Mouse (Mus musculus): ENCODE measurements around the gene Dgki. TPM values are rescaled to one million over a fixed set of nuclear protein-coding genes. Genes with fewer than 3 reads are reported as not detected.

The Dgki gene
- polyA plus RNA-seq, 1 experiment from 2014 or later = 0.67 TPM

- no peak overlapping the region for H3K4me2 ChIP-seq (ENCODE audit: low read depth, low read length)
- H3K27ac ChIP-seq (ENCODE audit: low read length) = no peak overlapping the region
- H3K4me1 ChIP-seq (replicated peaks; ENCODE audit: control insufficient read depth, insufficient read depth, low read length) = no peaks in the 10 kb centered on the region
- no peak overlapping the region for H3K9ac ChIP-seq (ENCODE audit: low read length)
- H3K27me3 ChIP-seq (ENCODE audit: control insufficient read depth, insufficient read depth, low read depth, low read length) = no peaks in the 10 kb centered on the region
- ATAC-seq (ENCODE audit: low read depth) = no peak
- H3K9me3 ChIP-seq (ENCODE audit: control insufficient read depth, low read length) = no peaks in the 10 kb centered on the region
- H3K36me3 ChIP-seq (ENCODE audit: control insufficient read depth, insufficient read depth, low read length) = no peaks in the 10 kb centered on the region
- WGBS = 30% methylated on average over 2 of the region's 2 CpGs
- no peak overlapping the region for H3K4me3 ChIP-seq (ENCODE audit: low read length)
Observed at GRCm38 (mm10) chr6:37283336-37283735, 16.6 kb downstream of the Dgki start.

GRCm38 (mm10) chr6:37282659-37283058 lies 17.3 kb downstream of the Dgki start:
- Histone ChIP-seq H3K9ac (ENCODE audit: low read length) (no peak overlapping the region), H3K27ac (ENCODE audit: low read length) (no peak overlapping the region), H3K9me3 (ENCODE audit: control insufficient read depth, low read length) (no peaks in the 10 kb centered on the region), H3K4me1 (replicated peaks; ENCODE audit: control insufficient read depth, insufficient read depth, low read length) (no peaks in the 10 kb centered on the region), H3K4me2 (ENCODE audit: low read depth, low read length) (no peak overlapping the region), H3K27me3 (ENCODE audit: control insufficient read depth, insufficient read depth, low read depth, low read length) (no peaks in the 10 kb centered on the region), H3K4me3 (ENCODE audit: low read length) (no peak overlapping the region), H3K36me3 (ENCODE audit: control insufficient read depth, insufficient read depth, low read length) (no peaks in the 10 kb centered on the region)
- WGBS = 17% methylated on average over 1 of the region's 1 CpGs
- no peak for ATAC-seq (ENCODE audit: low read depth)

DNA sequence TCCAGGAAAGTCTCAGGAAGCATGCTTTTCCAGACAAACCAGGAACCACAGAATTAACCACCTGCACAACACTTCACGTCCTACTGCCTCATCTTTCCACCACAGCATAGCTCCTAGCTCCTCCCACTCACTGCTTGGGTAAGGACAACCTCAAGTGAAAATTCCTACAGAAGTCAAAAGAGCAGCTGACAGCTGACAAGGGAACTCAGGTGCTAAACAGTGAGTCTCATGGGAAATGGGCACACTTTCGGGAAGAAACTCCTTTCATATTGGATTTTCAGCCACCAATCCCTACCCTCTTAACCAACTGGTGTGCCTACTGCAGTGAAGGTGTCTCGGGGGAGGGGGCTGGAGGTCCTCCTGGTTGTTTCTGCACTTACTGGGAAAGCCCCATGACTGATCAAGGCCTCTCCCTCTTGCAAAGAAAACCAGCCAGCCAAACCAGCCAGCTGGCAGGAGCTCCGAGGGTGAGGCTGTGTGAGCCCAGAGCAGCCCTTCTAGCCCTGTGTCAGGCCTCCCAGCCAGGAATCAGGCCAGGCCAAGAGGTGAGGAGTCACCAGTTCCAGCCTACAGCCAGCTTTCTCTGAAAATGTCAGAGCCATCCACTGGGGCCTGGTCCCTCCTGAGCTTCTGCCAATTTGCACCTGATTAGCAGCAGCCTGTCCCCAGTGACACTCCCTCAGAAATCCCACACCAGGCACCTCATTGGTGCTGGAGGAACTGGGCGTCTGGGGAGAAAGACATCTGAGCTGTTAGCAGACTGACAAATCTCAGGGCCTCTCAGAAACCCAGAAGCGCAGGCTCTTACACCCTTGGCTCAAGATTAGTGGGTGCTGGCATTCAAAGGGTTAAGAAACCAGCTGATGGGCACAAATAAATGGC lies 22.9 kb downstream of the Dgki start:
- Histone ChIP-seq H3K27me3 (ENCODE audit: control insufficient read depth, insufficient read depth, low read depth, low read length) (no peaks in the 10 kb centered on the region), H3K36me3 (ENCODE audit: control insufficient read depth, insufficient read depth, low read length) (no peaks in the 10 kb centered on the region), H3K9me3 (ENCODE audit: control insufficient read depth, low read length) (no peaks in the 10 kb centered on the region), H3K4me1 (replicated peaks; ENCODE audit: control insufficient read depth, insufficient read depth, low read length) (no peaks in the 10 kb centered on the region), H3K27ac (ENCODE audit: low read length) (no peak overlapping the region), H3K4me2 (ENCODE audit: low read depth, low read length) (no peak overlapping the region), H3K9ac (ENCODE audit: low read length) (no peak overlapping the region), H3K4me3 (ENCODE audit: low read length) (no peak overlapping the region)
- 45% methylated on average over 6 of the region's 6 CpGs for WGBS
- peak; percentile 36; the same call in 1 of the 2 replicates for ATAC-seq (ENCODE audit: low read depth)

- Histone ChIP-seq H3K27ac (ENCODE audit: low read length) (no peak overlapping the region), H3K9ac (ENCODE audit: low read length) (no peak overlapping the region), H3K9me3 (ENCODE audit: control insufficient read depth, low read length) (no peaks in the 10 kb centered on the region), H3K4me1 (replicated peaks; ENCODE audit: control insufficient read depth, insufficient read depth, low read length) (no peaks in the 10 kb centered on the region), H3K4me2 (ENCODE audit: low read depth, low read length) (no peak overlapping the region), H3K36me3 (ENCODE audit: control insufficient read depth, insufficient read depth, low read length) (no peaks in the 10 kb centered on the region), H3K27me3 (ENCODE audit: control insufficient read depth, insufficient read depth, low read depth, low read length) (no peaks in the 10 kb centered on the region), H3K4me3 (ENCODE audit: low read length) (no peak overlapping the region)
- ATAC-seq (ENCODE audit: low read depth) = no peak
- 39% methylated on average over 5 of the region's 5 CpGs for WGBS
Observed at GRCm38 (mm10) chr6:37276181-37276580, 23.8 kb downstream of the Dgki start.

DNA sequence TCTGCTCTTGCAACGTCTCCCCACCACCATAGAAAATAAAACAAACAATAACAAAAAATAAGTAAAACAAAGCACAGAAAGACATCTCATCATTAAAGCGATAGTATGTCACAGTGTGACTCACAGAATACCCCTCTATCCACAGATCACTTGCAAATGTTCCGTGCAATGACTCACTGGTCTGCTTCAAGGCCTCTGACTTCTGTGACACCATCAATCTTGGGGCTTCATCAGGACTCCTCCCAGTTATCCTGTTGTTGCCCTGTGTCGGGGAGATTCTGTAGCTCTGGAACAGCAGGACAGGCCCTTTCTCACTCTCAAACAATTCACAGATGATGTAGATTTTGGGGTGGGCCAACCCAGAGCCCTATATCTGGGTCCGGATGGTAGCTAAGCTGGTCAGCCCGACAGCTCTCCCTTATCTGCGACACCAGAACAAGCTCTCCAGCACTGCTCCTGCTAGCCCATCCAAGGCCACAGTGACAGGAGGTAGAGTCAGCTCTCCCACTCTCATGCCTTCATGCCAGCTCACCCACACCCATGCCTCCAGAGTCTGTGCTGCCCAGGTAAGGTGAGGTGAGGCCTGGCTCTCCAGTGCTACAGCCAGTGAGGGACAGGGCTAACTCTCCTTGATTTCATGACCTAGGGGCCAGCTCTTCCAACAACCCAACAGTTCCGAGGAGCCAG lies 28.9 kb downstream of the Dgki start:
- H3K4me2 ChIP-seq (ENCODE audit: low read depth, low read length) = no peak overlapping the region
- H3K36me3 ChIP-seq (ENCODE audit: control insufficient read depth, insufficient read depth, low read length) = no peaks in the 10 kb centered on the region
- no peak overlapping the region for H3K27ac ChIP-seq (ENCODE audit: low read length)
- H3K27me3 ChIP-seq (ENCODE audit: control insufficient read depth, insufficient read depth, low read depth, low read length) = no peaks in the 10 kb centered on the region
- peaks cover 6% of the 10 kb centered on the region; the same call in 1 of the 2 replicates for H3K4me1 ChIP-seq (replicated peaks; ENCODE audit: control insufficient read depth, insufficient read depth, low read length)
- no peak overlapping the region for H3K9ac ChIP-seq (ENCODE audit: low read length)
- WGBS = 64% methylated on average over 8 of the region's 8 CpGs
- ATAC-seq (ENCODE audit: low read depth) = no peak
- no peaks in the 10 kb centered on the region for H3K9me3 ChIP-seq (ENCODE audit: control insufficient read depth, low read length)
- H3K4me3 ChIP-seq (ENCODE audit: low read length) = no peak overlapping the region

GRCm38 (mm10) chr6:37268589-37268988 lies 31.4 kb downstream of the Dgki start:
- Histone ChIP-seq H3K4me2 (ENCODE audit: low read depth, low read length) (no peak overlapping the region), H3K36me3 (ENCODE audit: control insufficient read depth, insufficient read depth, low read length) (no peaks in the 10 kb centered on the region), H3K4me1 (replicated peaks; ENCODE audit: control insufficient read depth, insufficient read depth, low read length) (peaks cover 6% of the 10 kb centered on the region; the same call in 1 of the 2 replicates), H3K27me3 (ENCODE audit: control insufficient read depth, insufficient read depth, low read depth, low read length) (no peaks in the 10 kb centered on the region), H3K4me3 (ENCODE audit: low read length) (no peak overlapping the region), H3K27ac (ENCODE audit: low read length) (no peak overlapping the region), H3K9ac (ENCODE audit: low read length) (no peak overlapping the region), H3K9me3 (ENCODE audit: control insufficient read depth, low read length) (no peaks in the 10 kb centered on the region)
- ATAC-seq (ENCODE audit: low read depth) = peak; percentile 82
- 38% methylated on average over 6 of the region's 6 CpGs for WGBS

- Histone ChIP-seq H3K27ac (ENCODE audit: low read length) (no peak overlapping the region), H3K9me3 (ENCODE audit: control insufficient read depth, low read length) (no peaks in the 10 kb centered on the region), H3K4me1 (replicated peaks; ENCODE audit: control insufficient read depth, insufficient read depth, low read length) (peaks cover 6% of the 10 kb centered on the region; the same call in 1 of the 2 replicates), H3K9ac (ENCODE audit: low read length) (no peak overlapping the region), H3K4me2 (ENCODE audit: low read depth, low read length) (no peak overlapping the region), H3K36me3 (ENCODE audit: control insufficient read depth, insufficient read depth, low read length) (no peaks in the 10 kb centered on the region), H3K4me3 (ENCODE audit: low read length) (no peak overlapping the region), H3K27me3 (ENCODE audit: control insufficient read depth, insufficient read depth, low read depth, low read length) (no peaks in the 10 kb centered on the region)
- WGBS = 76% methylated on average over 4 of the region's 4 CpGs
- ATAC-seq (ENCODE audit: low read depth) = 0 out of 2 replicates have a peak, but pooled peaks have one; percentile 43
Observed at GRCm38 (mm10) chr6:37267952-37268351, 32.0 kb downstream of the Dgki start.

DNA sequence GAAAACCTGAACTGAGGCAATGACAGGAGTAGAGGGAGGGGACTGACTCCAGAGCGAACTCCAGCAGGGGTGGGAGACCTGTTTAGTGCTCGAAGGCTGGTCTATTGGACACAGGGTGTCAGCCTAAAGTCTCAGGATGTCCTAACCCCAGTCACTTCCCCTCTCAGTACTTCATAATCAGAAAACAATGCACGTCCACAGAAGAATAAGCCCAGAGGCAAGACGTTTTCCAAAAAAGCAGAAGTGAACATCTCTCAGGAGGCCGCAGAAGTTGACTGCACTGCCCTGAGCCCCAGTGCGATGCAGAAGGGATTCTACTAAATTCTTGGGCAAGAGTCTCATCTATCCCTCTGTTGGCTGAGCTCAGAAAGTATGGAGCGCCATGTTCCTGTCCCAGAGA lies 37.5 kb downstream of the Dgki start:
- no peak overlapping the region for H3K9ac ChIP-seq (ENCODE audit: low read length)
- no peaks in the 10 kb centered on the region for H3K36me3 ChIP-seq (ENCODE audit: control insufficient read depth, insufficient read depth, low read length)
- no peaks in the 10 kb centered on the region for H3K9me3 ChIP-seq (ENCODE audit: control insufficient read depth, low read length)
- no peak overlapping the region for H3K27ac ChIP-seq (ENCODE audit: low read length)
- WGBS = 82% methylated on average over 7 of the region's 7 CpGs
- no peaks in the 10 kb centered on the region for H3K27me3 ChIP-seq (ENCODE audit: control insufficient read depth, insufficient read depth, low read depth, low read length)
- H3K4me3 ChIP-seq (ENCODE audit: low read length) = no peak overlapping the region
- no peak overlapping the region for H3K4me2 ChIP-seq (ENCODE audit: low read depth, low read length)
- ATAC-seq (ENCODE audit: low read depth) = no peak
- no peaks in the 10 kb centered on the region for H3K4me1 ChIP-seq (replicated peaks; ENCODE audit: control insufficient read depth, insufficient read depth, low read length)

DNA sequence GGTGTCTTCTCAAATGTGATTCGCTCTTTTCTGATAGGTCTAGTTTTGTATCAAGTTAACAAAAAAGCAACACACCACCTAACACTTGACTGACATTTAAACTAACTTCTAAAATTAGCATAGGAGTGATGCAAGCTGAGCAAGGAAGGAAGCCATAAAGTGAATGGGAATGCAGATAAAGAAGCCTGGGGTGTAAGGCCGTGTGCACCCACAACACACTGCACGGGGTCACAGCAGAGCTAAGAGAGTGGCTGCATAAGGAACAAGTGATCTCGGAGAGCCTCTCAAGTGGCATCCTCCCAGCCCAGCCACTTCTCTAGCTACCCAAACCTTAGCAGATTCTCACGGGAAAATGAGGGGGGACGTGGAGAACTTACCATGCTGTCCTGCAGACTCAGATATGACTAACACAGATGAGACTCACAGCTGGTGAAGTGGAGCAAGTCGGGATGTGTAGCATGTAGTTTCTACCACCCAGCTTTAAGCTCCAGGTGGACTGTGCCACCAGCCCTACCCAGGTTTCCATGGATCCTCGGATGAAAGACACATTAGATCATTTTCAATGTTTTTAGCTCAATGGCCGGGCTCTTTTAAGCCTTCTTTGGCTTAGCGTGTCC lies 38.6 kb downstream of the Dgki start:
- H3K36me3 ChIP-seq (ENCODE audit: control insufficient read depth, insufficient read depth, low read length) = no peaks in the 10 kb centered on the region
- WGBS = 81% methylated on average over 10 of the region's 10 CpGs
- no peak for ATAC-seq (ENCODE audit: low read depth)
- no peaks in the 10 kb centered on the region for H3K27me3 ChIP-seq (ENCODE audit: control insufficient read depth, insufficient read depth, low read depth, low read length)
- H3K9me3 ChIP-seq (ENCODE audit: control insufficient read depth, low read length) = no peaks in the 10 kb centered on the region
- no peak overlapping the region for H3K27ac ChIP-seq (ENCODE audit: low read length)
- H3K4me2 ChIP-seq (ENCODE audit: low read depth, low read length) = no peak overlapping the region
- H3K4me3 ChIP-seq (ENCODE audit: low read length) = no peak overlapping the region
- H3K9ac ChIP-seq (ENCODE audit: low read length) = no peak overlapping the region
- H3K4me1 ChIP-seq (replicated peaks; ENCODE audit: control insufficient read depth, insufficient read depth, low read length) = no peaks in the 10 kb centered on the region

Measured in lung, embryonic 16.5 days (tissue).